Mouse (Mus musculus) midbrain, postnatal 0 days (tissue): Measurements from ENCODE around the gene Srp72. TPM values are rescaled to one million over a fixed set of nuclear protein-coding genes. Genes with fewer than 3 reads are reported as not detected.

Experiments used
- ATAC-seq: fragments of 200-750 bp; cut with Nextera tagmentation; 2 replicates; pipeline ENCODE4 v1.8.0; 2017; ENCODE audit warnings: moderate number of reproducible peaks, mild to moderate bottlenecking, moderate TSS enrichment, moderate library complexity; ENCODE audit not compliant: low FRiP score
- DNase-seq: peaks from one replicate; pipeline ENCODE4 v3.0.0-alpha.2; 2015; ENCODE audit warnings: low spot score
- H3K27ac ChIP-seq: fragments of 300-500 bp; sonication (generic); 2 replicates; pipeline ENCODE4 v1.5.1; 2014; ENCODE audit warnings: low read depth, mild to moderate bottlenecking, low read length, mixed read lengths
- H3K27me3 ChIP-seq: fragments of 300-500 bp; sonication (generic); 2 replicates; pipeline ENCODE4 v1.6.1; 2014; ENCODE audit warnings: low read length, control low read depth, mixed read lengths; ENCODE audit not compliant: insufficient read depth
- H3K36me3 ChIP-seq: fragments of 300-500 bp; sonication (generic); 2 replicates; pipeline ENCODE4 v1.6.1; 2014; ENCODE audit warnings: low read length, control low read depth, mixed read lengths; ENCODE audit not compliant: insufficient read depth
- H3K4me1 ChIP-seq: fragments of 300-500 bp; sonication (generic); 2 replicates; pipeline ENCODE4 v1.6.1; 2014; ENCODE audit warnings: mild to moderate bottlenecking, control low read depth, antibody characterized with exemption, low read length, mixed read lengths; ENCODE audit not compliant: insufficient read depth
- H3K4me2 ChIP-seq: fragments of 300-500 bp; sonication (generic); 2 replicates; pipeline ENCODE4 v1.6.1; 2014; ENCODE audit warnings: low read depth, mild to moderate bottlenecking, low read length, mixed read lengths; ENCODE audit not compliant: poor library complexity, severe bottlenecking
- H3K4me3 ChIP-seq: fragments of 300-500 bp; sonication (generic); 2 replicates; pipeline ENCODE4 v1.5.1; 2014; ENCODE audit warnings: low read depth, mild to moderate bottlenecking, low read length, moderate library complexity
- H3K9ac ChIP-seq: fragments of 300-500 bp; sonication (generic); replicated peaks from 2 replicates; pipeline ENCODE4 v1.6.1; 2014; ENCODE audit warnings: mild to moderate bottlenecking, low read length, moderate library complexity, mixed read lengths; ENCODE audit not compliant: poor library complexity, severe bottlenecking
- H3K9me3 ChIP-seq: fragments of 300-500 bp; sonication (generic); 2 replicates; pipeline ENCODE4 v1.6.1; 2016; ENCODE audit warnings: low read length, control low read depth
- CTCF ChIP-seq: IDR thresholded peaks from 2 replicates; pipeline ENCODE4 v1.5.1; 2016; ENCODE audit warnings: antibody characterized with exemption, mild to moderate bottlenecking
- WGBS: fragments of 180-500 bp; shearing (Covaris S2); extraction: QIAGEN DNeasy Blood & Tissue Kit; methylation state at CpG from one replicate; pipeline ENCODE4 v1.1.7; 2014; 5-methylcytosine and 5-hydroxymethylcytosine counted together
- polyA plus RNA-seq: library from polyadenylated mRNA; unstranded; fragments of >200 nt; fragmentation: Nextera tagmentation; extraction: Ambion mirVana; gene quantifications from 2 replicates; pipeline ENCODE4 v1.2.1, GENCODE M21; 2015
- total RNA-seq: library from RNA; depleted of rRNA; stranded (reverse); fragments of >200 nt; gene quantifications from 2 replicates; pipeline ENCODE4 v1.2.3, GENCODE M21; 2014

Srp72 gene
- total and polyA plus RNA-seq, 2 experiments from 2014 or later = 69.8 to 76.7 TPM

DNA sequence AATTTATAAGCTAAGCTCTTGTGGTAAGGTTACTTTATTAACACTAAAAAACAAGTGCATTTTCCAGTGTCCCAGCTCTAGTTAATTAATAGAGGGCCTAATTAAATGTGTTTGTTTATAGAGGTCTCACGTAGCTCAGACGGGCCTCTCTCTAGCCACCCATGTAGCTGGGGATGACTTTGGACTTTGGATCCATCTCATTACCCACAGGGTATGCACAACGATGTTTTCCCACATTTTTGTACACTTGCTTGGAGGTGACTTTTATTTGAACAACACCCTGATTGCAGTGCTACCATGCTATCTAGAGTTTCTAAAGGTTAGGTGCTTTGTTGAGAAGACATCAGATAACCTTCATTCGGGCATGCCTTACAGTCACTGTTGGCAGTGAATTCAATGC is 32.0 kb upstream of the Srp72 start:
- Histone ChIP-seq H3K4me2 (no peak overlapping the region), H3K27ac (no peak overlapping the region), H3K4me1 (no peaks in the 10 kb centered on the region), H3K27me3 (no peaks in the 10 kb centered on the region), H3K4me3 (no peak overlapping the region), H3K9me3 (no peaks in the 10 kb centered on the region), H3K36me3 (0 out of 2 replicates have a peak, but pooled peaks cover 2% of the 10 kb centered on the region), H3K9ac (no peak overlapping the region)
- no peak for ATAC-seq
- 92% methylated on average over 4 of the region's 4 CpGs for WGBS
- TF ChIP-seq CTCF = no peak
- no peak for DNase-seq

- WGBS = 84% methylated on average over 6 of the region's 6 CpGs
- Histone ChIP-seq H3K27me3 (no peaks in the 10 kb centered on the region), H3K4me3 (no peak overlapping the region), H3K4me2 (no peak overlapping the region), H3K27ac (no peak overlapping the region), H3K9me3 (no peaks in the 10 kb centered on the region), H3K9ac (no peak overlapping the region), H3K36me3 (0 out of 2 replicates have a peak, but pooled peaks cover 2% of the 10 kb centered on the region), H3K4me1 (0 out of 2 replicates have a peak, but pooled peaks cover 3% of the 10 kb centered on the region)
- TF ChIP-seq CTCF = no peak
- ATAC-seq (no peak), DNase-seq (no peak)
These were observed 29.4 kb upstream of the Srp72 start for GRCm38 (mm10) chr5:76944965-76945677.

GRCm38 (mm10) chr5:76945678-76946033 is 28.8 kb upstream of the Srp72 start:
- Histone ChIP-seq H3K9ac (no peak overlapping the region), H3K9me3 (no peaks in the 10 kb centered on the region), H3K4me3 (no peak overlapping the region), H3K36me3 (0 out of 2 replicates have a peak, but pooled peaks cover 2% of the 10 kb centered on the region), H3K4me2 (no peak overlapping the region), H3K27ac (no peak overlapping the region), H3K4me1 (0 out of 2 replicates have a peak, but pooled peaks cover 3% of the 10 kb centered on the region), H3K27me3 (no peaks in the 10 kb centered on the region)
- no peak for DNase-seq
- no peak for TF ChIP-seq CTCF
- 75% methylated on average over 2 of the region's 2 CpGs for WGBS
- no peak for ATAC-seq

GRCm38 (mm10) chr5:76947142-76947541 is 27.3 kb upstream of the Srp72 start:
- Histone ChIP-seq H3K4me3 (no peak overlapping the region), H3K9me3 (no peaks in the 10 kb centered on the region), H3K9ac (no peak overlapping the region), H3K27ac (no peak overlapping the region), H3K36me3 (0 out of 2 replicates have a peak, but pooled peaks cover 2% of the 10 kb centered on the region), H3K4me2 (no peak overlapping the region), H3K27me3 (no peaks in the 10 kb centered on the region), H3K4me1 (0 out of 2 replicates have a peak, but pooled peaks cover 3% of the 10 kb centered on the region)
- ATAC-seq (no peak), DNase-seq (no peak)
- TF ChIP-seq CTCF = no peak
- WGBS = 92% methylated on average over 4 of the region's 4 CpGs

DNA sequence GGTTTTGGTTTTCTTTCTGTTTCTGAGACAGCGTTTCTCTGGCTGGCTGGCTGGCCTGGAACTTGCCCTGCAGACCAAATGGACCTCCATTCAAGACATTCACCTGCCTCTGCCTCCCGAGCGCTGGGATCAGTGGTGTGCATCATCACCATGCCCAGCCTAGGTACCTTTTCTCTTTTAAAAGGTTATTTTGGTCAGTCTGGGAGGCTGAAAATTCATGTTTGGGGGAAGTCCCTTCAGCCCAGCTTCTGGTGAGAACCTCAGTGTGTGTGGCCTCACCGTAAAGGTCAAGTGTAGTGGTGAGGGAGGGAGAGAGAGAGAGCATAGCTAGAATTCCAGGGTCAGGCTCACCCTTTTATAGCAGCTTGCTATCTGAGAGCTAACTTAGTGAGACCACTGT is 26.7 kb upstream of the Srp72 start:
- H3K9me3 ChIP-seq = no peaks in the 10 kb centered on the region
- H3K4me1 ChIP-seq = peaks cover 9% of the 10 kb centered on the region
- no peak for TF ChIP-seq CTCF
- no peak overlapping the region for H3K4me3 ChIP-seq
- H3K9ac ChIP-seq = no peak overlapping the region
- no peak for DNase-seq
- ATAC-seq = no peak
- no peak overlapping the region for H3K27ac ChIP-seq
- 95% methylated on average over 4 of the region's 4 CpGs for WGBS
- no peaks in the 10 kb centered on the region for H3K27me3 ChIP-seq
- H3K36me3 ChIP-seq = 0 out of 2 replicates have a peak, but pooled peaks cover 2% of the 10 kb centered on the region
- H3K4me2 ChIP-seq = no peak overlapping the region

- under 1% methylated on average over 24 of the region's 24 CpGs for WGBS
- Histone ChIP-seq H3K4me1 (peaks cover 10% of the 10 kb centered on the region), H3K27me3 (no peaks in the 10 kb centered on the region), H3K4me3 (peak overlapping the region; percentile 69), H3K27ac (peak overlapping the region; percentile 70), H3K36me3 (0 out of 2 replicates have a peak, but pooled peaks cover 5% of the 10 kb centered on the region), H3K9me3 (no peaks in the 10 kb centered on the region), H3K4me2 (peak overlapping the region; percentile 90), H3K9ac (peak overlapping the region; percentile 73)
- no peak for TF ChIP-seq CTCF
- peak; percentile 17 for DNase-seq
- no peak for ATAC-seq
These were observed 24.0 kb upstream of the Srp72 start for GRCm38 (mm10) chr5:76950343-76951105.
